Mouse (Mus musculus) ovary, postnatal 10 days (tissue): ENCODE measurements around the gene Hoxa2.

Experiments used
- DNase-seq: peaks from one replicate; pipeline ENCODE4 v3.0.0; 2022; ENCODE audit warnings: low spot score

Gene Hoxa2

GRCm38 (mm10) chr6:52164051-52164625 lies 493 bp downstream of the Hoxa2 start:
- DNase-seq, result no peak

GRCm38 (mm10) chr6:52163366-52164031 lies 1.1 kb downstream of the Hoxa2 start:
- no peak for DNase-seq

- DNase-seq, result no peak
Observed at GRCm38 (mm10) chr6:52162611-52163365, 1.8 kb downstream of the Hoxa2 start.

GRCm38 (mm10) chr6:52162093-52162380 lies 2.6 kb downstream of the Hoxa2 start:
- no peak for DNase-seq

GRCm38 (mm10) chr6:52161336-52162092 lies 3.1 kb downstream of the Hoxa2 start:
- no peak for DNase-seq

GRCm38 (mm10) chr6:52160511-52161335 lies 3.9 kb downstream of the Hoxa2 start:
- DNase-seq, result no peak

GRCm38 (mm10) chr6:52159979-52160378 lies 4.7 kb downstream of the Hoxa2 start:
- DNase-seq, result no peak

- DNase-seq, result no peak
Observed at GRCm38 (mm10) chr6:52159164-52159761, 5.4 kb downstream of the Hoxa2 start.

GRCm38 (mm10) chr6:52158276-52159051 lies 6.2 kb downstream of the Hoxa2 start, which contains the start of gene Hoxa1:
Gene Hoxa1 (minus strand): TSS chr6:52158317.
- DNase-seq, result no peak

- no peak for DNase-seq
Observed at GRCm38 (mm10) chr6:52157466-52158275, 7.0 kb downstream of the Hoxa2 start.

GRCm38 (mm10) chr6:52156551-52157200 lies 8.0 kb downstream of the Hoxa2 start:
- DNase-seq, result no peak

- no peak for DNase-seq
Observed at GRCm38 (mm10) chr6:52155471-52155870, 9.2 kb downstream of the Hoxa2 start.

GRCm38 (mm10) chr6:52154044-52154443 lies 10.6 kb downstream of the Hoxa2 start:
- DNase-seq, result no peak

- no peak for DNase-seq
Observed at GRCm38 (mm10) chr6:52153270-52153669, 11.4 kb downstream of the Hoxa2 start.

- no peak for DNase-seq
Observed at GRCm38 (mm10) chr6:52152226-52153193, 12.1 kb downstream of the Hoxa2 start.

- no peak for DNase-seq
Observed at GRCm38 (mm10) chr6:52151571-52151970, 13.1 kb downstream of the Hoxa2 start.

- DNase-seq, result no peak
Observed at GRCm38 (mm10) chr6:52150401-52150966, 14.1 kb downstream of the Hoxa2 start.

GRCm38 (mm10) chr6:52139115-52139514 lies 25.5 kb downstream of the Hoxa2 start:
- DNase-seq, result no peak
